Mouse (Mus musculus): ENCODE results near the gene 3110040N11Rik. TPM values are rescaled to one million over a fixed set of nuclear protein-coding genes. Genes with fewer than 3 reads are reported as not detected.

Gene 3110040N11Rik
- polyA plus RNA-seq (2015; fragmentation: Illumina TruSeq; extraction: RNeasy Lipid Tissue Mini Kit (QIAGEN cat#74804); ENCODE audit: low read depth, low replicate concordance), result 35.9 TPM

GRCm38 (mm10) chr7:81789095-81789757 is at the start of gene 3110040N11Rik:
TSS of gene 3110040N11Rik (minus strand) at chr7:81789478.

DNA sequence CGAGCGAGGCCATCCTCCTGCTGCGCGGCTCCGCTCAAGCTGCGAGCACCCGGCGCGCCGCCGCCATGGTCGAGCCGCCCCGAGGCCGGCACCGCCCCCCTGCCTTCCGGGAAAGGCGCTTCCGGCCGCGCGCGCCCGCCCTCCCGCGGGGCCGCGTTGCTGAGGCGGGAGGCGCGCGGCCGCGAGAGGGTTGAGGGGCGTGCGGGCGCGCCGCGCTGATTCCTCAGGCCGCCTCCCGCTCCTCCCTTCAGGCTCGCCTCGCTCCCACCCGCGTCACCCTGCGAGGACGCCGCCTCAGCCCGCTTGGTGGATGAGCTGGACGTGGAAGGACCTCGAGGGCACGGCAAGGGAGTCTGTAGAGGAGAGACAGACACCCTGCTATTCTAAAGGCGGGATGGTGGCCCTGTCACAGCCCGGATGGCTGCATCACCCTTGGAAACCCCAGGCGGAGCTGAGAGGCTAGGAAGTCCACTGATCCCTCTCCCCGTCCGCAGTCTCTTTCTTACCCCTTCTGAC is 40.2 kb upstream of the 3110040N11Rik start, which contains the start of gene Btbd1:
Btbd1 (minus strand) TSS at position 53 of the 516 bp plus-strand sequence.

GRCm38 (mm10) chr7:81762180-81763109 is 26.8 kb downstream of the 3110040N11Rik start, which contains the start of gene Ramac:
TSS of gene Ramac (plus strand) at chr7:81762925.

Other genes starting within 250 kb of the 3110040N11Rik start
- gene Fsd2, start 222.5 kb downstream of the 3110040N11Rik start, polyA plus RNA-seq (2015; fragmentation: Illumina TruSeq; extraction: RNeasy Lipid Tissue Mini Kit (QIAGEN cat#74804); ENCODE audit: low read depth, low replicate concordance), result 0.25 TPM
- gene Whamm, start 218.2 kb downstream of the 3110040N11Rik start, polyA plus RNA-seq (2015; fragmentation: Illumina TruSeq; extraction: RNeasy Lipid Tissue Mini Kit (QIAGEN cat#74804); ENCODE audit: low read depth, low replicate concordance), result 11.8 TPM
- 26.5 TPM for gene Homer2, start 82.0 kb downstream of the 3110040N11Rik start, polyA plus RNA-seq (2015; fragmentation: Illumina TruSeq; extraction: RNeasy Lipid Tissue Mini Kit (QIAGEN cat#74804); ENCODE audit: low read depth, low replicate concordance)
- 151 TPM for gene Ramac, start 26.6 kb downstream of the 3110040N11Rik start, polyA plus RNA-seq (2015; fragmentation: Illumina TruSeq; extraction: RNeasy Lipid Tissue Mini Kit (QIAGEN cat#74804); ENCODE audit: low read depth, low replicate concordance)
- 139 TPM for gene Btbd1, start 40.0 kb upstream of the 3110040N11Rik start, polyA plus RNA-seq (2015; fragmentation: Illumina TruSeq; extraction: RNeasy Lipid Tissue Mini Kit (QIAGEN cat#74804); ENCODE audit: low read depth, low replicate concordance)
- gene Gm10160, start 66.3 kb upstream of the 3110040N11Rik start, polyA plus RNA-seq (2015; fragmentation: Illumina TruSeq; extraction: RNeasy Lipid Tissue Mini Kit (QIAGEN cat#74804); ENCODE audit: low read depth, low replicate concordance), result not detected
- gene Tm6sf1, start 69.5 kb upstream of the 3110040N11Rik start, polyA plus RNA-seq (2015; fragmentation: Illumina TruSeq; extraction: RNeasy Lipid Tissue Mini Kit (QIAGEN cat#74804); ENCODE audit: low read depth, low replicate concordance), result 23.9 TPM
- gene Hdgfl3, start 145.0 kb upstream of the 3110040N11Rik start, polyA plus RNA-seq (2015; fragmentation: Illumina TruSeq; extraction: RNeasy Lipid Tissue Mini Kit (QIAGEN cat#74804); ENCODE audit: low read depth, low replicate concordance), result 55.6 TPM
- not detected for gene Bnc1, start 202.8 kb upstream of the 3110040N11Rik start, polyA plus RNA-seq (2015; fragmentation: Illumina TruSeq; extraction: RNeasy Lipid Tissue Mini Kit (QIAGEN cat#74804); ENCODE audit: low read depth, low replicate concordance)